7 mouse cellular contexts compared by ENCODE assay signal in the genomic region with DNA sequence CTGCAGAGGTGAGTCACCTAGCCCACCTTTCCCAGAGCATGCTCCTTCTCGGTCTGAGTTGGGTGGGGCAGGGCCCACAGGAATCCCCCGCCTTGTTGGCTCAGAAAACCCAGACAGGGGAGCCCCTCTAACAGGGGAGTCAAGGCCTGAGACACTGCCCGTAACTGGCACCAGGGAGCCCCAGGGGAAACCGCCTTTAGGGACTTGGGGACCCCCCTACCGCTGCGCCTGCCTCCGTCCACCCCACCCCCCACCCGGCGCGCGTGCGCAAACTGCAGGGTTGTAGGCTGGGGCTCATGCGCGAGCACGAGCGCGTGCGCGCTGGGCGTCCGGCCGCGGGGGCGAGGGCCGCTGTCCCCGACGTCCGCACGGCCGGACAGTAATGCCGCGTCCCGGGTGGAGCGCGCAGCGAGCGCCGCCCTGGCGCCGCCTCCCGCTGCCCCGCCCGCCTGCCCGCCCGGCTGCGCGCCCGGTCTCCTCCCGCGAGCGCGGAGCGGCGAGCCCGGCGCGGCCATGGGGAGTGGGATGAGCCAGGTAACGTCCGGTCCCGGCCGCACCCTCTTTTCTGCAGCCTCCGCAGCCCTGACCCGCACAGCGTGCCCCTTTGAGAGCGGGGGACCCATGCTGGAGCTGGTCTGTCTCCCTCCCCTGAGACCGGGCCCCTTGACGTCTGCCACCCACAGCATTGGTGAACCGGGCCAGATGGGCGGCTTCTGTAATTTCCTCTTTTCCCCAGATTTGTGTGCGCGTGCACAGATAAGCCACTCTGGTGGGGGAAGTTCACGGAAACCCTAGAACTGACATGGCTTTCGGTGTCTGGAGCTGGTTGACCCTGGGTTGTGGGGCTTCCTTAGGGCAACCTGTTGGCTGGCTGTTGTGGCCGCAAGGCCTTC. TPM values are rescaled to one million over a fixed set of nuclear protein-coding genes. Genes with fewer than 3 reads are reported as not detected.
DNase-seq lines count a peak whose midpoint lies in the region; ATAC-seq lines count a peak whose summit lies in the region.

A gene (plus strand): TSS at position 387 of the 893 bp plus-strand sequence.

- H3K9me3 ChIP-seq in embryonic facial prominence, embryonic 11.5 days (replicated peaks; ENCODE audit: control insufficient read depth, low read length): no peaks in the 10 kb centered on the region
- H3K9me3 ChIP-seq in limb, embryonic 13.5 days: no peaks in the 10 kb centered on the region
- no peaks in the 10 kb centered on the region for H3K9me3 ChIP-seq in midbrain, embryonic 15.5 days

- DNase-seq in adrenal gland, postnatal 25 days: peak; percentile 93
- DNase-seq in embryonic facial prominence, embryonic 11.5 days (ENCODE audit: low spot score): peak; percentile 83
- DNase-seq in heart, adult 8-10 months (ENCODE audit: low spot score): peak; percentile 85
- peak; percentile 90 for DNase-seq in kidney, adult 9 months
- peak; percentile 81 to 83 for DNase-seq in spleen, adult 18-20 months

- ATAC-seq in embryonic facial prominence, embryonic 11.5 days (replicated peaks; ENCODE audit: insufficient number of reproducible peaks, low FRiP score, low TSS enrichment, low read depth): peak; percentile 95
- ATAC-seq in limb, embryonic 13.5 days (ENCODE audit: low FRiP score, low read depth): peak; percentile 91
- peak; percentile 97 for ATAC-seq in midbrain, embryonic 15.5 days (replicated peaks)

- no peaks in the 10 kb centered on the region for H3K27me3 ChIP-seq in embryonic facial prominence, embryonic 11.5 days (ENCODE audit: control insufficient read depth, insufficient read depth, low read length)
- H3K27me3 ChIP-seq in limb, embryonic 13.5 days: no peaks in the 10 kb centered on the region
- no peaks in the 10 kb centered on the region for H3K27me3 ChIP-seq in midbrain, embryonic 15.5 days (replicated peaks)

- peak within 1 kb of the TSS; percentile 75 for H3K4me2 ChIP-seq in embryonic facial prominence, embryonic 11.5 days (ENCODE audit: low read depth, low read length)
- H3K4me2 ChIP-seq in limb, embryonic 13.5 days (replicated peaks): peak within 1 kb of the TSS; percentile 77
- H3K4me2 ChIP-seq in midbrain, embryonic 15.5 days: peak within 1 kb of the TSS; percentile 73

- H3K9ac ChIP-seq in embryonic facial prominence, embryonic 11.5 days (replicated peaks; ENCODE audit: low read length): peak within 1 kb of the TSS; percentile 78
- peak within 1 kb of the TSS; percentile 85 for H3K9ac ChIP-seq in limb, embryonic 13.5 days
- peak within 1 kb of the TSS; percentile 89 for H3K9ac ChIP-seq in midbrain, embryonic 15.5 days

- no peaks in the 10 kb centered on the region for H3K4me1 ChIP-seq in embryonic facial prominence, embryonic 11.5 days (ENCODE audit: control insufficient read depth, insufficient read depth, low read length)
- H3K4me1 ChIP-seq in limb, embryonic 13.5 days: peaks cover 8% of the 10 kb centered on the region
- peaks cover 9% of the 10 kb centered on the region; the same call in 1 of the 2 replicates for H3K4me1 ChIP-seq in midbrain, embryonic 15.5 days

- no peaks in the 10 kb centered on the region for H3K36me3 ChIP-seq in embryonic facial prominence, embryonic 11.5 days (replicated peaks; ENCODE audit: control insufficient read depth, insufficient read depth, low read depth, low read length)
- no peaks in the 10 kb centered on the region for H3K36me3 ChIP-seq in limb, embryonic 13.5 days
- no peaks in the 10 kb centered on the region for H3K36me3 ChIP-seq in midbrain, embryonic 15.5 days (replicated peaks)

- peak within 1 kb of the TSS; percentile 28; the same call in 1 of the 2 replicates for H3K27ac ChIP-seq in embryonic facial prominence, embryonic 11.5 days (replicated peaks; ENCODE audit: low read depth, low read length)
- H3K27ac ChIP-seq in limb, embryonic 13.5 days: peak within 1 kb of the TSS; percentile 65; the same call in 1 of the 2 replicates
- peak within 1 kb of the TSS; percentile 79 for H3K27ac ChIP-seq in midbrain, embryonic 15.5 days

- H3K4me3 ChIP-seq in embryonic facial prominence, embryonic 11.5 days (ENCODE audit: low read depth, low read length): peak within 1 kb of the TSS; percentile 81
- H3K4me3 ChIP-seq in limb, embryonic 13.5 days: peak within 1 kb of the TSS; percentile 80
- H3K4me3 ChIP-seq in midbrain, embryonic 15.5 days: peak within 1 kb of the TSS; percentile 83

- under 1% methylated on average over 70 of the region's 74 CpGs for WGBS in embryonic facial prominence, embryonic 11.5 days
- 1% methylated on average over 44 of the region's 74 CpGs for WGBS in limb, embryonic 13.5 days
- 1% methylated on average over 69 of the region's 74 CpGs for WGBS in midbrain, embryonic 15.5 days

RNA-seq across cellular contexts. Expression of the gene that starts here (rescaled TPM):
- 30.8 and 34.0 TPM in 2 replicates for total RNA-seq in adrenal gland, postnatal 25 days (2021)
- 20.3 and 21.1 TPM in 2 replicates for polyA plus RNA-seq in embryonic facial prominence, embryonic 11.5 days (2014; fragmentation: Nextera tagmentation; extraction: Ambion mirVana)
- total RNA-seq in heart, adult 8-10 months (2022): 10 to 100 TPM; 18.1 to 25.4 (median 20.0) TPM
- polyA plus RNA-seq in limb, embryonic 13.5 days (2015; fragmentation: Nextera tagmentation; extraction: Ambion mirVana): 25.6 and 28.3 TPM in 2 replicates
- polyA plus RNA-seq in midbrain, embryonic 15.5 days (2015; fragmentation: Nextera tagmentation; extraction: Ambion mirVana): 29.0 and 29.6 TPM in 2 replicates

Comparison
In these comparisons a context has a peak if more than half of its experiments do, and no peak if none do; other contexts are left out.
1. Peak in every context shown above with its lines: DNase-seq, ATAC-seq, H3K4me3 ChIP-seq and H3K27ac ChIP-seq.
2. H3K27ac ChIP-seq: peak in every context shown above with its lines; median percentile 79 in midbrain, embryonic 15.5 days; 65 in limb, embryonic 13.5 days; 28 in embryonic facial prominence, embryonic 11.5 days.